Mouse (Mus musculus) CH12.LX (cell line): Measurements from ENCODE around the gene Trabd2b.

Experiments used
- CTCF ChIP-seq, 2 experiments: IDR thresholded peaks in 1 of 2; conservative IDR thresholded peaks in 1 of 2; 2 replicates each; pipeline ENCODE4 v1.5.1; 2011 to 2012; ENCODE audit warnings: low read depth in 2 of 2, low read length in 2 of 2, improper control_type of control experiment in 1 of 2, inconsistent platforms in 1 of 2, mild to moderate bottlenecking in 1 of 2, moderate library complexity in 1 of 2
- ELF1 ChIP-seq: IDR thresholded peaks from 2 replicates; pipeline ENCODE4 v1.6.1; 2014; ENCODE audit warnings: low read depth, mild to moderate bottlenecking, inconsistent platforms, low read length, improper control_type of control experiment
- HCFC1 ChIP-seq: IDR thresholded peaks from 2 replicates; pipeline ENCODE4 v1.6.1; 2012; ENCODE audit warnings: low read depth, mild to moderate bottlenecking, inconsistent platforms, low read length, improper control_type of control experiment
- MAFK ChIP-seq: IDR thresholded peaks from 2 replicates; pipeline ENCODE4 v1.6.1; 2011; ENCODE audit warnings: low read length, improper control_type of control experiment; ENCODE audit not compliant: insufficient replicate concordance
- MAX ChIP-seq: IDR thresholded peaks from 2 replicates; pipeline ENCODE4 v1.6.1; 2011; ENCODE audit warnings: low read length, improper control_type of control experiment
- PAX5 ChIP-seq: IDR thresholded peaks from 2 replicates; pipeline ENCODE4 v1.6.1; 2012; ENCODE audit warnings: low read length, inconsistent platforms, mixed read lengths
- POLR2A ChIP-seq: IDR thresholded peaks from 2 replicates; pipeline ENCODE4 v1.6.1; 2011; ENCODE audit warnings: low read depth, mild to moderate bottlenecking, improper control_type of control experiment, low read length
- RAD21 ChIP-seq: IDR thresholded peaks from 2 replicates; pipeline ENCODE4 v1.6.1; 2011; ENCODE audit warnings: low read depth, mild to moderate bottlenecking, low read length, improper control_type of control experiment, moderate library complexity
- UBTF ChIP-seq: IDR thresholded peaks from 2 replicates; pipeline ENCODE4 v1.6.1; 2012; ENCODE audit warnings: low read depth, mild to moderate bottlenecking, inconsistent platforms, low read length, improper control_type of control experiment, moderate library complexity
- ZNF384 ChIP-seq: IDR thresholded peaks from 2 replicates; pipeline ENCODE4 v1.6.1; 2012; ENCODE audit warnings: low read depth, low read length, improper control_type of control experiment, inconsistent platforms

GRCm38 (mm10) chr4:114615765-114616164, 209.2 kb downstream of the Trabd2b start:
- TF ChIP-seq UBTF (no peak), ELF1 (no peak), CTCF (conservative IDR thresholded peaks at IDR 0.05 in 1 of 2, IDR thresholded peaks at IDR 0.05 in 1 of 2; ENCODE audit: low read depth in 2 of 2, low read length in 2 of 2) (no peak), POLR2A (no peak), MAX (no peak), HCFC1 (no peak), MAFK (no peak), ZNF384 (no peak), PAX5 (no peak), RAD21 (no peak)
